Mouse (Mus musculus) G1E (cell line): ENCODE results near the gene Pitpnm1.

Experiments used
- CTCF ChIP-seq: IDR thresholded peaks from 2 replicates; pipeline ENCODE4 v1.5.1; 2012; ENCODE audit warnings: low read depth, low read length, inconsistent platforms, mixed read lengths
- GATA2 ChIP-seq: IDR thresholded peaks from 2 replicates; pipeline ENCODE4 v1.6.1; 2012; ENCODE audit warnings: low read depth, low read length, inconsistent platforms, borderline replicate concordance
- POLR2AphosphoS5 ChIP-seq: IDR thresholded peaks from 2 replicates; pipeline ENCODE4 v1.6.1; 2012; ENCODE audit warnings: low read depth, low read length, inconsistent platforms; ENCODE audit not compliant: insufficient replicate concordance
- TAL1 ChIP-seq: conservative IDR thresholded peaks from 2 replicates; pipeline ENCODE4 v1.6.1; 2012; ENCODE audit warnings: low read depth, low read length, inconsistent platforms, mixed read lengths

- TF ChIP-seq CTCF (no peak), GATA2 (no peak), TAL1 (no peak), POLR2AphosphoS5 (no peak)
These were observed 48.1 kb downstream of the Pitpnm1 start for GRCm38 (mm10) chr19:4147782-4148490.
